Mouse (Mus musculus) small intestine, adult 2 months (tissue): ENCODE measurements at regions not wholly inside any gene's neighbourhood (a gene's known extent, or its start where the extent isn't known, plus 50 kb on each side); places are given as distances from the start of the nearest gene placed in this dataset.

ENCODE experiments used
- CTCF ChIP-seq: fragments of 200-500 bp; IDR thresholded peaks from 2 replicates; pipeline ENCODE4 v1.5.1; 2012; ENCODE audit warnings: low read depth, mild to moderate bottlenecking, control low read depth, inconsistent platforms, low read length, moderate library complexity, mixed read lengths; ENCODE audit not compliant: insufficient replicate concordance, insufficient read length; ENCODE audit errors: extremely low read depth
- POLR2A ChIP-seq: fragments of 200-500 bp; IDR thresholded peaks from 2 replicates; pipeline ENCODE4 v1.6.1; 2012; ENCODE audit warnings: low read depth, mild to moderate bottlenecking, control low read depth, inconsistent platforms, low read length, moderate library complexity

- no peak for TF ChIP-seq CTCF
- no peak for TF ChIP-seq POLR2A
These were observed 173.3 kb upstream of the Elac2 start for GRCm38 (mm10) chr11:64805567-64805966.
